Comparison of ENCODE assay signal across 7 mouse cellular contexts in genomic region chr9:60272345-60272744, GRCm38 (mm10).
DNase-seq lines count a peak whose midpoint lies in the region; ATAC-seq and TF ChIP-seq lines count a peak whose summit lies in the region.
"Not testable (repeated sequence)": the region's sequence is repeated elsewhere in the genome, so short reads cannot be mapped to it uniquely, and the experiment has no call there.

No protein-coding gene starts in this region.

- H3K36me3 ChIP-seq in CH12.LX (replicated peaks in 1 of 2; ENCODE audit: control insufficient read depth in 1 of 2, insufficient read depth in 1 of 2, low read length in 1 of 2); ES-E14 (ENCODE audit: control insufficient read depth, insufficient read depth, low read length, poor library complexity, severe bottlenecking); hindbrain, embryonic 10.5 days; liver, embryonic 12.5 days; liver, embryonic 15.5 days (replicated peaks); stomach, postnatal 0 days (ENCODE audit: control insufficient read depth, insufficient read depth, low read length): not testable (repeated sequence)

- DNase-seq in CH12.LX (ENCODE audit: extremely low read depth); ES-E14 (ENCODE audit: low read depth, low spot score); hindbrain, embryonic 10.5 days (ENCODE audit: low spot score); stomach, postnatal 0 days (ENCODE audit: low spot score): not testable (repeated sequence)
- DNase-seq in ZHBTc4 (ENCODE audit: low read depth, low spot score), result peak; percentile 23

- dilution Hi-C loops in CH12.LX (cut with MboI; ENCODE audit: extremely low pct_ligation_motif_present, extremely low pct_unique_long_range_greater_than_20kb, low sequenced_read_pairs), result not testable (repeated sequence)

- peak overlapping the region; percentile 24 for H3K4me2 ChIP-seq in CH12.LX (ENCODE audit: insufficient read depth, low read depth, poor library complexity, severe bottlenecking)
- H3K4me2 ChIP-seq in liver, embryonic 12.5 days, result peak overlapping the region; percentile 50
- peak overlapping the region; percentile 28 for H3K4me2 ChIP-seq in liver, embryonic 15.5 days
- H3K4me2 ChIP-seq in stomach, postnatal 0 days (replicated peaks; ENCODE audit: low read depth), result not testable (repeated sequence)

- in situ Hi-C loops in CH12.LX (cut with MboI; ENCODE audit: low pct_ligation_motif_present, low pct_unique_long_range_greater_than_20kb, low sequenced_read_pairs); ES-E14 (cut with MboI; ENCODE audit: low sequenced_read_pairs in 2 of 2, unreplicated experiment in 2 of 2): not testable (repeated sequence)

- not testable (repeated sequence) for H3K79me2 ChIP-seq in CH12.LX (replicated peaks; ENCODE audit: control insufficient read depth, extremely low read depth, insufficient read depth, poor library complexity, severe bottlenecking)

- H3K4me3 ChIP-seq in CH12.LX (replicated peaks in 1 of 3; ENCODE audit: low read depth in 2 of 3, low read length in 2 of 3, poor library complexity in 1 of 3), result peak overlapping the region; percentile 48 to 68 (median 56)
- peak overlapping the region; percentile 53 to 75 for H3K4me3 ChIP-seq in ES-E14 (ENCODE audit: insufficient read depth in 1 of 2, low read depth in 1 of 2, low read length in 2 of 2, poor library complexity in 1 of 2, severe bottlenecking in 1 of 2)
- H3K4me3 ChIP-seq in hindbrain, embryonic 10.5 days; stomach, postnatal 0 days (ENCODE audit: low read depth, low read length): not testable (repeated sequence)
- H3K4me3 ChIP-seq in liver, embryonic 12.5 days, result peak overlapping the region; percentile 28
- H3K4me3 ChIP-seq in liver, embryonic 15.5 days (replicated peaks), result peak overlapping the region; percentile 21

- not testable (repeated sequence) for TF ChIP-seq RAD21 in CH12.LX (IDR thresholded peaks at IDR 0.05; ENCODE audit: low read depth, low read length)

- H3K9me3 ChIP-seq in CH12.LX (replicated peaks; ENCODE audit: low read length); ES-E14 (ENCODE audit: control insufficient read depth, insufficient read depth, low read depth, low read length); hindbrain, embryonic 10.5 days; liver, embryonic 12.5 days (replicated peaks); liver, embryonic 15.5 days (replicated peaks); stomach, postnatal 0 days (ENCODE audit: control insufficient read depth, low read length): not testable (repeated sequence)

- H3K27me3 ChIP-seq in CH12.LX (replicated peaks); liver, embryonic 12.5 days (replicated peaks); liver, embryonic 15.5 days; stomach, postnatal 0 days (ENCODE audit: control insufficient read depth, insufficient read depth, low read length): not testable (repeated sequence)
- peaks cover 33% of the 10 kb centered on the region for H3K27me3 ChIP-seq in hindbrain, embryonic 10.5 days (ENCODE audit: insufficient read depth, poor library complexity, severe bottlenecking)

- WGBS in hindbrain, embryonic 10.5 days, result 84% methylated on average over 8 of the region's 8 CpGs
- 58% methylated on average over 8 of the region's 8 CpGs for WGBS in liver, embryonic 12.5 days (ENCODE audit: insufficient replicate concordance)
- 54% methylated on average over 8 of the region's 8 CpGs for WGBS in liver, embryonic 15.5 days (ENCODE audit: insufficient replicate concordance)
- 79% methylated on average over 8 of the region's 8 CpGs for WGBS in stomach, postnatal 0 days

- peak; percentile 71 for ATAC-seq in liver, embryonic 12.5 days
- peak; percentile 53; the same call in 1 of the 2 replicates for ATAC-seq in liver, embryonic 15.5 days (ENCODE audit: insufficient read depth)
- peak; percentile 21; the same call in 1 of the 2 replicates for ATAC-seq in stomach, postnatal 0 days (ENCODE audit: low FRiP score, low TSS enrichment)

- H3K27ac ChIP-seq in CH12.LX (ENCODE audit: insufficient read depth, low read depth); ES-E14 (ENCODE audit: insufficient read depth, low read depth, low read length, poor library complexity, severe bottlenecking); liver, embryonic 15.5 days (replicated peaks); stomach, postnatal 0 days (replicated peaks): not testable (repeated sequence)
- peak overlapping the region; percentile 12; the same call in 1 of the 2 replicates for H3K27ac ChIP-seq in hindbrain, embryonic 10.5 days
- H3K27ac ChIP-seq in liver, embryonic 12.5 days, result peak overlapping the region; percentile 11; the same call in 1 of the 2 replicates

- peaks cover 0 to 14% of the 10 kb centered on the region in 2 experiments; a peak in 2 of 4 replicates for H3K4me1 ChIP-seq in CH12.LX (ENCODE audit: control insufficient read depth in 1 of 2, insufficient read depth in 2 of 2)
- H3K4me1 ChIP-seq in ES-E14 (ENCODE audit: control insufficient read depth in 2 of 2, insufficient read depth in 2 of 2, low read length in 2 of 2, poor library complexity in 1 of 2); stomach, postnatal 0 days (replicated peaks; ENCODE audit: control insufficient read depth, insufficient read depth): not testable (repeated sequence)
- peaks cover 40% of the 10 kb centered on the region for H3K4me1 ChIP-seq in hindbrain, embryonic 10.5 days (replicated peaks)
- peaks cover 49% of the 10 kb centered on the region for H3K4me1 ChIP-seq in liver, embryonic 12.5 days
- H3K4me1 ChIP-seq in liver, embryonic 15.5 days (replicated peaks), result peaks cover 48% of the 10 kb centered on the region

- H3K9ac ChIP-seq in CH12.LX (ENCODE audit: insufficient read depth, low read depth), result peak overlapping the region; percentile 73
- peak overlapping the region; percentile 64; the same call in 1 of the 2 replicates for H3K9ac ChIP-seq in ES-E14 (ENCODE audit: insufficient read depth, low read depth, low read length, poor library complexity, severe bottlenecking)
- not testable (repeated sequence) for H3K9ac ChIP-seq in liver, embryonic 12.5 days; liver, embryonic 15.5 days; stomach, postnatal 0 days (ENCODE audit: low read length)

- TF ChIP-seq EP300 in CH12.LX (IDR thresholded peaks at IDR 0.05; ENCODE audit: low read length); stomach, postnatal 0 days (optimal IDR thresholded peaks at IDR 0.05): not testable (repeated sequence)

- TF ChIP-seq CTCF in CH12.LX (conservative IDR thresholded peaks at IDR 0.05 in 1 of 2, IDR thresholded peaks at IDR 0.05 in 1 of 2; ENCODE audit: low read depth in 2 of 2, low read length in 2 of 2); stomach, postnatal 0 days (IDR thresholded peaks at IDR 0.05; ENCODE audit: low read depth): not testable (repeated sequence)

- TF ChIP-seq POLR2A in CH12.LX (IDR thresholded peaks at IDR 0.05; ENCODE audit: low read depth, low read length), result not testable (repeated sequence)

Comparison
In these comparisons a context has a peak if more than half of its experiments do, and no peak if none do; other contexts are left out.
1. ATAC-seq: peak in every context shown above with its lines; median percentile 71 in liver, embryonic 12.5 days; 53 in liver, embryonic 15.5 days; 21 in stomach, postnatal 0 days.